Mouse (Mus musculus) lung, postnatal 0 days (tissue): Measurements from ENCODE around the gene Gba. TPM values are rescaled to one million over a fixed set of nuclear protein-coding genes. Genes with fewer than 3 reads are reported as not detected.
"Not testable (repeated sequence)": the region's sequence is repeated elsewhere in the genome, so short reads cannot be mapped to it uniquely, and the experiment has no call there.

Experiments
- ATAC-seq: fragments of 200-750 bp; cut with Nextera tagmentation; 2 replicates; pipeline ENCODE4 v1.8.0; 2017; ENCODE audit warnings: moderate library complexity
- DNase-seq: peaks from one replicate; pipeline ENCODE4 v3.0.0-alpha.2; 2016; ENCODE audit warnings: low spot score
- H3K27ac ChIP-seq: fragments of 300-500 bp; sonication (generic); 2 replicates; pipeline ENCODE4 v1.5.1; 2014; ENCODE audit warnings: antibody characterized with exemption, mild to moderate bottlenecking, low read length, mixed read lengths
- H3K27me3 ChIP-seq: fragments of 300-500 bp; sonication (generic); replicated peaks from 2 replicates; pipeline ENCODE4 v1.6.1; 2014; ENCODE audit warnings: low read length, mixed read lengths; ENCODE audit not compliant: insufficient read depth
- H3K36me3 ChIP-seq: fragments of 300-500 bp; sonication (generic); 2 replicates; pipeline ENCODE4 v1.6.1; 2014; ENCODE audit warnings: low read length, mixed read lengths; ENCODE audit not compliant: insufficient read depth
- H3K4me1 ChIP-seq: fragments of 300-500 bp; sonication (generic); 2 replicates; pipeline ENCODE4 v1.6.1; 2014; ENCODE audit warnings: antibody characterized with exemption, low read depth, low read length, mixed read lengths; ENCODE audit not compliant: insufficient read depth
- H3K4me2 ChIP-seq: fragments of 300-500 bp; sonication (generic); replicated peaks from 2 replicates; pipeline ENCODE4 v1.6.1; 2014; ENCODE audit warnings: low read depth, mild to moderate bottlenecking, low read length, moderate library complexity, mixed read lengths
- H3K4me3 ChIP-seq: fragments of 300-500 bp; sonication (generic); 2 replicates; pipeline ENCODE4 v1.5.1; 2014; ENCODE audit warnings: low read depth, low read length
- H3K9ac ChIP-seq: fragments of 300-500 bp; sonication (generic); replicated peaks from 2 replicates; pipeline ENCODE4 v1.6.1; 2014; ENCODE audit warnings: low read depth, mild to moderate bottlenecking
- H3K9me3 ChIP-seq: fragments of 300-500 bp; sonication (generic); 2 replicates; pipeline ENCODE4 v1.6.1; 2016; ENCODE audit warnings: low read length, mixed read lengths
- CTCF ChIP-seq: IDR thresholded peaks from 2 replicates; pipeline ENCODE4 v1.5.1; 2016; ENCODE audit warnings: antibody characterized with exemption, mild to moderate bottlenecking
- EP300 ChIP-seq: IDR thresholded peaks from 2 replicates; pipeline ENCODE4 v1.6.1; 2016; ENCODE audit warnings: antibody characterized with exemption, mild to moderate bottlenecking, control low read depth
- WGBS: fragments of 180-500 bp; shearing (Covaris S2); extraction: QIAGEN DNeasy Blood & Tissue Kit; methylation state at CpG from one replicate; pipeline ENCODE4 v1.1.7; 2014; 5-methylcytosine and 5-hydroxymethylcytosine counted together
- polyA plus RNA-seq: library from polyadenylated mRNA; unstranded; fragments of >200 nt; fragmentation: Nextera tagmentation; extraction: Ambion mirVana; gene quantifications from 2 replicates; pipeline ENCODE4 v1.2.1, GENCODE M21; 2015

Gene Gba
- polyA plus RNA-seq, result 44.4 and 46.5 TPM in 2 replicates

- WGBS, result 23% methylated on average over 13 of the region's 13 CpGs
- peak; percentile 94 for DNase-seq
These were observed at the start of gene Gba for GRCm38 (mm10) chr3:89202253-89203141. Gba (plus strand) TSS chr3:89202928.

GRCm38 (mm10) chr3:89156951-89157350 is 45.8 kb upstream of the Gba start:
- H3K4me2 ChIP-seq, result no peak overlapping the region
- H3K27ac ChIP-seq, result no peak overlapping the region
- DNase-seq (no peak), ATAC-seq (no peak)
- H3K4me1 ChIP-seq, result peaks cover 6% of the 10 kb centered on the region
- 81% methylated on average over 8 of the region's 8 CpGs for WGBS
- TF ChIP-seq CTCF, result no peak
- TF ChIP-seq EP300, result no peak
- peaks cover 11% of the 10 kb centered on the region; the same call in 1 of the 2 replicates for H3K27me3 ChIP-seq
- no peak overlapping the region for H3K4me3 ChIP-seq
- H3K9me3 ChIP-seq, result no peaks in the 10 kb centered on the region
- no peak overlapping the region for H3K9ac ChIP-seq
- H3K36me3 ChIP-seq, result no peaks in the 10 kb centered on the region

More at GRCm38 (mm10) chr3:89202253-89203141, at the start of gene Gba:
- Histone ChIP-seq H3K4me2 (peak within 1 kb of the TSS; percentile 77), H3K4me3 (peak within 1 kb of the TSS; percentile 46), H3K9me3 (no peaks in the 10 kb centered on the region), H3K9ac (peak within 1 kb of the TSS; percentile 46), H3K36me3 (peaks cover 16% of the 10 kb centered on the region), H3K4me1 (peaks cover 4% of the 10 kb centered on the region; the same call in 1 of the 2 replicates), H3K27ac (no peak within 1 kb of the TSS), H3K27me3 (no peaks in the 10 kb centered on the region)
- peak; percentile 93 for ATAC-seq
- TF ChIP-seq EP300 (peak; percentile 77), CTCF (no peak)

- no peak overlapping the region for H3K27ac ChIP-seq
- H3K4me2 ChIP-seq, result no peak overlapping the region
- ATAC-seq (no peak), DNase-seq (no peak)
- WGBS, result 17% methylated on average over 7 of the region's 7 CpGs
- peaks cover 6% of the 10 kb centered on the region for H3K4me1 ChIP-seq
- H3K4me3 ChIP-seq, result no peak overlapping the region
- no peak overlapping the region for H3K9ac ChIP-seq
- H3K9me3 ChIP-seq, result no peaks in the 10 kb centered on the region
- H3K27me3 ChIP-seq, result peaks cover 11% of the 10 kb centered on the region; the same call in 1 of the 2 replicates
- no peak for TF ChIP-seq CTCF
- no peak for TF ChIP-seq EP300
- no peaks in the 10 kb centered on the region for H3K36me3 ChIP-seq
These were observed 44.1 kb upstream of the Gba start for GRCm38 (mm10) chr3:89158651-89159050.

- Histone ChIP-seq H3K4me3 (no peak overlapping the region), H3K9ac (no peak overlapping the region), H3K27ac (no peak overlapping the region), H3K36me3 (no peaks in the 10 kb centered on the region), H3K4me2 (peak overlapping the region; percentile 95), H3K9me3 (no peaks in the 10 kb centered on the region), H3K27me3 (peaks cover 11% of the 10 kb centered on the region; the same call in 1 of the 2 replicates), H3K4me1 (peaks cover 6% of the 10 kb centered on the region)
- DNase-seq (peak; percentile 58), ATAC-seq (peak; percentile 46)
- WGBS, result under 1% methylated on average over 13 of the region's 13 CpGs
- TF ChIP-seq CTCF, result no peak
- TF ChIP-seq EP300, result no peak
These were observed 43.5 kb upstream of the Gba start for GRCm38 (mm10) chr3:89159211-89159610.

- ATAC-seq (peak; percentile 66), DNase-seq (peak; percentile 80)
- under 1% methylated on average over 56 of the region's 66 CpGs for WGBS
- H3K27me3 ChIP-seq, result peaks cover 11% of the 10 kb centered on the region; the same call in 1 of the 2 replicates
- H3K4me3 ChIP-seq, result peak within 1 kb of the TSS; percentile 43
- H3K9ac ChIP-seq, result no peak within 1 kb of the TSS
- H3K36me3 ChIP-seq, result no peaks in the 10 kb centered on the region
- peaks cover 6% of the 10 kb centered on the region for H3K4me1 ChIP-seq
- TF ChIP-seq CTCF (peak; percentile 80), EP300 (no peak)
- no peaks in the 10 kb centered on the region for H3K9me3 ChIP-seq
- H3K4me2 ChIP-seq, result peak within 1 kb of the TSS; percentile 95
- no peak within 1 kb of the TSS for H3K27ac ChIP-seq
These were observed 42.9 kb upstream of the Gba start, which contains the start of gene Hcn3 for GRCm38 (mm10) chr3:89159616-89160344. Hcn3 (minus strand) TSS chr3:89160196.

GRCm38 (mm10) chr3:89161207-89161606 is 41.5 kb upstream of the Gba start:
- H3K4me2 ChIP-seq, H3K9me3 ChIP-seq, ATAC-seq, H3K9ac ChIP-seq, H3K36me3 ChIP-seq, H3K4me3 ChIP-seq, DNase-seq, H3K27ac ChIP-seq: not testable (repeated sequence)
- Histone ChIP-seq H3K27me3 (peaks cover 11% of the 10 kb centered on the region; the same call in 1 of the 2 replicates), H3K4me1 (peaks cover 12% of the 10 kb centered on the region)
